Mouse (Mus musculus) adrenal gland, adult 18-20 months (tissue): Measurements from ENCODE around the gene Gm49380. TPM values are rescaled to one million over a fixed set of nuclear protein-coding genes. Genes with fewer than 3 reads are reported as not detected.
A peak's percentile ranks its signal among the peaks of the same experiment; 100 is the strongest.

ENCODE experiments used
- DNase-seq, 2 experiments: peaks; one replicate each; pipeline ENCODE4 v3.0.0; 2021 to 2022; ENCODE audit warnings: low spot score in 2 of 2
- long read RNA-seq, 2 experiments: library from polyadenylated mRNA; stranded (forward); transcript quantifications; one replicate each; pipeline ENCODE4 v2.0.0; 2021
- total RNA-seq, 2 experiments: library from RNA; stranded (reverse); gene quantifications; 1 replicate in 1 of 2; 2 replicates in 1 of 2; pipeline ENCODE4 v1.2.3; 2021

Gene Gm49380
- under 1 TPM; 0.27 to 0.48 TPM for total RNA-seq
- long read RNA-seq, experiment 1, partial matches to known transcripts: 0 of 1 reads
- long read RNA-seq, experiment 1, other reads (novel, unspliced or antisense): 1 of 1 reads
- long read RNA-seq, experiment 2, partial matches to known transcripts: 0 of 6 reads
- long read RNA-seq, experiment 2, other reads (novel, unspliced or antisense): 6 of 6 reads

DNA sequence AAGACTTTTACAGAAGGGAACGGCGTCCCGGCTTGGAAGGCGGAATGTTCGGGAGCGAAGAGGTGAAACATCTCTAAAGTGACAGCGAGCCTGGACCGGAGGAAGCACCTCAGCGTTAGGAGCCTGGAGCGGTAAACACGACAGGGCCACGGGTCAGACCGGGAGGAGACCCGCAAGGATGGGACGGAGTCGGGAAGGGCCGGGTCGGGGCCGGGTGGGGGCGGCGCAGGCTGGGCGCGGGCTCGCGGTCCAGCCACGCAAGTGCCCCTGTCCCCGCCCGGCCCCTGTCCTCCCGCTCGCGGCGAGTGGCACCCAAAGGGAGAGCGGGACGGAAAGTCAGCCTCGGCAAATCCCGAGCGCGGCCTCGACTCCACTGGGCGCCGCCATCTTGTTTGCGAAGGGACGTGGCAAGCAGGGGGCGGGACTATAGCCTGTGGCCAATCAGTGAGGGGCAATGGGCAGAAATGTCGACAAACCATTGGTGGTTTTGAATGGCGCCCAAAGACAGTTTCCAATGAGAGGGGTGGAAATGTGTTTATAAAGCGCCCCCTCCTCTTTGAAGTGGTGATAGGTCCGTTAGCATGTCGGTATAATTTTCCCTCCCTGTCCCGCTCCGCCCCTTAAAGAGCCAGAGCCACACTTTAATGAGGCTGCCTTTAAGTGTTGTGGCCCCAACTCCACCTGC is at the start of gene Gm49380, which contains the start of gene Rnf26:
Gm49380 (minus strand) TSS at position 396 of the 685 bp plus-strand sequence.
Rnf26 (minus strand) TSS at position 413 of the 685 bp plus-strand sequence.
- peak; percentile 88 for DNase-seq

DNA sequence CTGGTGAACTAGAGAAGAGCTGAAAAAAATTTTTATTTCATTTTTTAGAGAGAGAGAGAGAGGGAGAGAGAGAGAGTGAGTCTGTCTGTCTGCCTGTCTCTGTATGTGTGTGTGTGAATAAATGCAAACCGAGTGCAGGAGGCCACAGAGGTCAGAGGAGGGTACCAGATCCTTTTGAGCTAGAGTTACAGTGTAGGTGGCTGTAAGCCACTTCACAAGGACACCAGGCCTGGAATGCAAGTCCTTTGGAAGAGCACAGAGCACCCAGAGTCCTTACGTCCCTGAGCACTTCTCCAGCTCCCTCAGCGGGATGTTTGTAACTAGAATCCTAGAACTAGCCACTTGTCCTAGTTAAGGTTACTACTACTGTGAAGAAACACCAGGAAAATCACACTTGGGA is 46.6 kb upstream of the Gm49380 start:
- DNase-seq: no peak

DNA sequence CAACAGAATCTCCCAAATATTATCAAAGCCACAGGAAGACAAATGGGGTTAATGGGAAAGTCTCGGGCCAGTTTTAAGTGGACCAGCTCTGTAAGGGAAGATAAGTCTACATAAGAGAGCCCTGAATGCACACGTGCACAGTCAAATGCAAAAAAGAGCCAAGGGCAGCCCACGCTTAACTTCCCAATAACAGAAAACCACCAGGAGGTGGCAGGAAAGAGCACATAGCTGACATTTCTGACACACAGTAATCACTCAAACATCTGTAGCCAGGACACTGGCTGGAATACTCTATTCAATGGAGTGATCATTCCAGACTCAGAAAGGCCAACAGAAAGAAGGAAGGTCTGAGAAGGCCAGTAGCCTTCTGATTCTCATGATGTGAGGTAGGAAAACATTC is 34.0 kb upstream of the Gm49380 start:
- no peak for DNase-seq

DNA sequence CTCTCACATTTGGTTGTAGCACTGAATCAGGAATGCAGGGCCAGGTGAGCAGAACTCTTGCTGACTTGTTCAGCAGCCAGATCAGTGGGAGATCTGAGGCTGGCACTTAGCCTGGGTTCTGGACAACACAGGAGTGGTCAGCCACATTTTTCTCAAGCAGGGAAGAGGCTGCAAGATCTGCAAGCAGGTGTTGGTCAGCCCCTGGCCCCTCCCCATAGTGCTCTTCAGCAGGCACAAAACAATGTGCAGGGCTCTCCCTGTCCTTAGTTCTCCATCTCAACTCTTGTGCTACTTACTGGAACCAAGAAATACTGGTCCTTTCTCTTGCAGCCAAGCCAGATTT is 31.4 kb upstream of the Gm49380 start:
- DNase-seq: no peak

DNA sequence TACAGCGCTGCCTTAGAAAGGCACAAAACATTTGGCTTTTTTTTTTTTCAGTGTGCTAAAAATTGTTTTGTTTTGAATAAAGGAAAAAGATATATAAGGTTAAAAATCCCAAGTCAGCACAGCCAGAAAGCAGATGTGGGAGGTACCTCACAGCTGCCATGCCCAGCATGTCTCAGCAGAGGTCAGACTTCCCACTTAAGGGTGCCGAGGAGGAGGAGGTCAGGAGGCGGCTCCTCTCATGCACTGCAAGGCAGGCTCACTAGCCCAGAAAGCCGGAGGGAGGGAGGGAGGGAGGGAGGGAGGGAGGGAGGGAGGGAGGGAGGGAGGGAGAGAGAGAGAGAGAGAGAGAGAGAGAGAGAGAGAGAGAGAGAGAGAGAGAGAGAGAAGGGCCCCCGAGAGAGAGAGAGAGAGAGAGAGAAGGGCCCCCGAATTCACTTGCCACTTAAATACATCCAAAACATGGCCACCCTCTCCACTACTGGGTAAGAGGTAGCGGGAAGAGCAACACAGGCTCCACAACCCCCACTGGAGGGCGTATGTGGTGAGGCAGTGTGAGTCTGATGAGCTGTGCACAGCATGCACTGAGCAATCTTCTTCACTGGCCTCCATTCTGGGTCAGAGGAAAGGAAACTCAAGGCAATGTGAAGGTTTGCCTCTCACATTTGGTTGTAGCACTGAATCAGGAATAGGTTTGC is 30.9 kb upstream of the Gm49380 start:
- no peak for DNase-seq

DNA sequence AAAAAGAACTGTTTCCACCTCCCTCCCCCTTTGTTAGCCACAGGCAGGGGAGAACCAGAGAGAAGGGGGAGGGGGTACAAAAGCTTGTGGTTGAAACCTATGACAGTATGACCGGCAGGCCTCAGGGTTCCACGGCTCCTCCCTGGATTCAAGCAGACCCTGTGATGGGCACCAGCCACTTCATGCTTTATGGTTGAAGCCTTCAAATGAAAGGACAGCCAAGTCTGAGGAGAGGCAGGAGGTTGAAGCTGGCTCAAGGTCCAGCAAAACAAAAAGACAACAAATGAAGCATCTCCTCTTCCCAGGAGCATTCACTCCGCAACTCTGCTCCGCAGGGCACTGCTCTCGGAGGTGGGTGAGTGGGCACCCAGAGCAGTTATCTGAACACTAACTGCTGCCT is 30.1 kb upstream of the Gm49380 start:
- DNase-seq: no peak

DNA sequence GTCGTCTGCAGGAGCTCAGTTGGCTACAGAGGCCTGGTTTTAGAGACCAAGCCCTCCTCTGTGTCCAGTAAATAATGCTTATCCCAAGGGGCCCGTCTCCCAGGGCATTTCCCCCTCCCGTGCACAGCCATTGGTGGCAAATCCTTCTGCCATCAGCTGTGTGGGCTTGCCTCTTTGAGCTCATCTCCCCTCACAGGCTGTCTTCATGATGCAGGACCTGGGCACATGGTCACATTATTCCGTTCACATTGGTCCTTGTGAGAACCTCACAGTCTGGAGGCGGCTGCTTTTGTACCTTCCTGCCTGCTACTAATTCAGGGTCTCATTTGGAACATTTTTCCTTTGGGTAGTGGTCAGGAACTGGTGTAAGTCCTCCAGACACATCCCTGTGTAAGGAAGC is 28.7 kb upstream of the Gm49380 start:
- no peak for DNase-seq

DNA sequence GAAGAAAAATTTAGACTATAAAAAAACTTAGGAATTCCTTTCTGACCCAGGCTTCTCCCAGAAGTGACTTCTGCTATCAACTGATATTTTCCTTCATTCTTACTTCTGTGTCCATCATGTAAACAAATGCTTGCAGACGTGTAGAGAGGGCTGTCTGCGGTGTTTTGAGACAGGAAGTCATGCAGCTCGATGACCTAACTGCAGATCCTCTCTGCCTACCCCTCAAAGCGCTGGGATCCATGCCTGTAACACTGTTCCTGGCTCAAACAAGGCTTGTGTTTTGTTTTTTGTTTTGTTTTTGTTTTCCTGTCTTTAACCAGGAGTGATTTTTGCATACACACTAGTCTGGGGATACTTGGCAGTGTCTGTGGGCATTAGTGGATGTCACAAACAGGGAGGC is 24.5 kb upstream of the Gm49380 start:
- no peak for DNase-seq

DNA sequence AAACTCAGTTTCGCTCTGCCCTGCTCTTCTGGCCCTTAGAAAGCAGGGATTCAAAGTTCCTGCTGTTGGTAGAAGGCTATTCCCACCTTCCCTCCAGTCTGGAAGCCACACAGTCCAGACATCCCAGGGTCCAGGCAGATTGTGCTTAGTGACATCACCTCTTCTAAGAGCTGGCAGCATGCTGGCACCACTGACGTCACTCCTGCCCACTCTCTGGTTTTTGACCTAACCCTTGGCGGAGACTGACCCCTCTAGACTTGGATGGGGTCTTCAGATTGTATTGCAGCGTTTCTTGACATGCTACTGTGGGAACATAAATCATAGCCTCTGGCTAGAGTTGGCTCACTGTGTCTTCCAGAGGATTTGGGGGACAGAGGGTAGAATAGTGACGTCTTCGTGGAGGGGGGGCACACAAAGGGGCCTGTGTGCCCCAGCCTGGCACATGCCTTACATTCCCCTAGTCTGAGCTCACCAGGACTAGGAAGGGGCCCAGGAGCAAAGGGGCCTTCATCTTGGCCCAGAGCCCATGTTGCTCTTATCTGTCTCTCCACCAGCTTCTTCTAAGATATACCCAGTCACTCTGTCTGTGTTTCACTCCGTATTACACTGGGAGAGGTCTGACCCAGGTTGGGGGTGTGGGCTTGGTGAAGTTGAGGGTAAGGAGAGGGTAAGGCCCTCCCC is 22.6 kb upstream of the Gm49380 start:
- no peak for DNase-seq

DNA sequence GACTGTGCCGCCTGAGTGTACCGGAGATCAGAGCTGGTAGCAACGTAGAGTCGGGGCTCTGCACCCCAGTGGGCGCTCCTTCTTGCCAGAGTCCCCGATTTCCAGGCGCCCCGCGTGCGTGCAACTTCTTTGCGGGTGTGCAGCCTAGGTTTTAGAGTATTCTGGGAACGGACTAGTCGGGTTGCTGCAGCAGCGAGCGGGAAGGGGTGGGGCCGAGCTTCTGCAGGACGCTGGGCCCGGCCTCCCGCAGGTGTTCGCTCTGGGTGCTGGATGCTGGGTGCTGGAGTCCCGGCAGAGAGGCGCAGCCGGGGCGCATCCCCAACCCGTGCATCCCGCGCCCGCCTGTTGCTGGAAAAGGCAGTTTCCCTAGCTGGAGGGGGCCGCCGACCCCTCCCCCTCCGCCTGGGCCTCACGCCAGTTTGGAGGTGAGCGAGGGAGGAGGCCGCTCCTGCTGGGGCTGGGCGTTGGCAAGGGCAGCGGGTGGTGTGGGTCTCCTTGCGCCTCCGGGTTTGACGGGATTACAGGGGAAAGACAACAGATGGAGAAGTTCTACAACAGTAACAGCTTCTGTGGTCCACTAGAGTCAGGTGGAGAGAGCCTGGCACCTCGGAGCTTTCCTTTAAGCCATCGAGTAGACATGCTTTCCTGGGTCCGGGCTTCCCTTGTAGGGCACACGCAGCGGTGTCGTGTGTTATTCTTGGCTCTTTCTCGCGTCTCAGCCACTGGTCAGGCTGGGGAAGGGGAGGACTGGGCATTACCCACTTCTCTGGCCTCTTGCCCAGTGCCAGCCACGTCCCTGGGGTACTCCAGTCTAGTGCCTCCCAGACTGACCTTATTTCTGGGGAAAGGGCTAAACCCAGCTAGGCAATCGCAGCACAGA is 21.8 kb upstream of the Gm49380 start:
- peak in 1 of 2 experiments; percentile 64 for DNase-seq

DNA sequence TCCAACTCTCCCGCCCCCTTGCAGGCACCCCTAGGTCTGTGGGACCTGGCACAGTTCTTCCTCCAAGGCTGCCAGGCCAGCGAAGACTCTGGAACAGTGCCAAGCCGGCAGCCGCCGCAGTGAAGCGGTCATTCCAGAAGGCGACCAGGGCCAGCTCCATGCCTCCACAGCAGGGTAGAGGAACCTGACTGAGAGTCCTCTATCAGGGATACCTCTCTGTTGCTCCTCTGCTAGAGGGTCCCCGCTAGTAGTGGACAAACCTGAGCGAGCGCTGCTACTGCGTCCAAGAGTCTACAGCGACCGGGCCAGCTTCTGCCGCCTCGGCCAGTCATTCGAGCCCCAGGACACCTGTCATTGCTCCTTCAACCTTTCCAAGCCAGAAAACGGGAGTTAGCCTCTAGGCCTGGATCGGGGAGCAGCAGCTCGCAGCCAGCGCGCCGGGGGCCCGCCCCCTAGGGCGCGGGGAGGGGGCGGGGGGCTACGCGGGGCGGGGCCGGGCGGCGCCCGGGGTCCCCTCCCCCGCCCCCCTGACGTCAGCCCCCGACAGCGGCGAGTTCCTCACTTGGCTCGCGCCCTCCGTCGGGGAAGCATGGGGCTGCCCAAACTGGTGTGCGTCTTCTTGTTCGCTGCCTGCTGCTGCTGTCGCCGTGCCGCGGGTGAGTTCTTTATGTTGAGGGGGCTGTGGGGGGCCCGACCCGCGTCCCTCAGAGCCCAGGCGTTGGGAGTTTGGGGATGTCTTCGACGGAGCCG is 21.0 kb upstream of the Gm49380 start, which contains the start of gene Mcam:
Mcam (plus strand) TSS at position 369 of the 750 bp plus-strand sequence.
- peak; percentile 72 to 77 for DNase-seq

DNA sequence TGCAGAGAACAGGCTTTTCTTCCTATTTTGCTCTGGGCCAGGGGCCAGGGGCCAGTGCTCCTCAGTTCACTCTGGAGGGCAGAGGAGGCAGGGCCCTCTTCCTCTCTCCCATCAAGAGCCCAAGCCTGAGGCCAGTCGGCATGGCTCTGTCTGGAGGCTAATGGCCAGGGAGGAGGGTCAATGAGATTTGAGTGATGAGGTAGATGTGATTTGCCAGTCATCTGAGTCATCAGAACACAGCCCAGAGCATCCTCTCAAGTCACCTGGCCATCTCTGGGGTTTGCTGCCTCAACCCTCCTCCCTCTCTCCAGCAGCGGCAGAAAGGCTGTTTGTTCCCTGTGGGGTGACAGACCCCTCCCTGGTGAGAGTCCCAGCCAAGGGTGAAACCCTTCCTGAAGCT is 20.0 kb upstream of the Gm49380 start:
- DNase-seq: no peak

DNA sequence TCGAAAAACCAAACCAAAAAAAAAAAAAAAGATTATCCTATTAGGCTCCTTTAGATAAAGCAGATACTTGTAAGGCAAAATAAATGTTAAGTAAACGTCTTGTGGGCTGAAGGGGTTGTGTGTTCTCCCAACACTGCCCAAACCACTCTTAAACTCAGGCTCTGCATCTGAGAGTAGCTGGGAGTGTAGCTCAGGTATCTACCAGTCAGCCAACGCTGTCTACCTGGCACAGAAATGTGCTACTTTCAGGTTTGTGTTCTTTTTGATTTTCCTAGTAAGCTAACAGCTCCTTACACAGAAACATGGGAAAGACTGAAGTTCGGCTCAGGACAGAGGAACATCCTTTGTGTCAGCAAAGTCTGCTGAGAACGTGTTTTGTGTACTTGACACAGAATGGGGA is 18.9 kb upstream of the Gm49380 start:
- no peak for DNase-seq

DNA sequence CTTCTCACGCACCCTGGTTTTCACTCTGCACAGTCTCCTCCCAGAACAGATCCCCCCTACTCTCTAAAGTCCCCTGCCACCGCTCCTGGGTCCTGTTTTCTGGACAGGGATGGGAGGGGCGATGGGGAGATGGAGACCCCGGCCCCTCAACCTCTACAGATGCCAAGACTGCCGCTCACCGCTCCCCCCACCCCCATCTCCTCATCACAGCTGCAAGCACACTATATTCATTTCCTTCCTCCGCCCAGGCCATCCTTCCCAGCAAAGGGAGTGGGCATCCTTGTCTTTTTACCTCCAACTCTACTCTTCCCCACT is 17.9 kb upstream of the Gm49380 start:
- no peak for DNase-seq

DNA sequence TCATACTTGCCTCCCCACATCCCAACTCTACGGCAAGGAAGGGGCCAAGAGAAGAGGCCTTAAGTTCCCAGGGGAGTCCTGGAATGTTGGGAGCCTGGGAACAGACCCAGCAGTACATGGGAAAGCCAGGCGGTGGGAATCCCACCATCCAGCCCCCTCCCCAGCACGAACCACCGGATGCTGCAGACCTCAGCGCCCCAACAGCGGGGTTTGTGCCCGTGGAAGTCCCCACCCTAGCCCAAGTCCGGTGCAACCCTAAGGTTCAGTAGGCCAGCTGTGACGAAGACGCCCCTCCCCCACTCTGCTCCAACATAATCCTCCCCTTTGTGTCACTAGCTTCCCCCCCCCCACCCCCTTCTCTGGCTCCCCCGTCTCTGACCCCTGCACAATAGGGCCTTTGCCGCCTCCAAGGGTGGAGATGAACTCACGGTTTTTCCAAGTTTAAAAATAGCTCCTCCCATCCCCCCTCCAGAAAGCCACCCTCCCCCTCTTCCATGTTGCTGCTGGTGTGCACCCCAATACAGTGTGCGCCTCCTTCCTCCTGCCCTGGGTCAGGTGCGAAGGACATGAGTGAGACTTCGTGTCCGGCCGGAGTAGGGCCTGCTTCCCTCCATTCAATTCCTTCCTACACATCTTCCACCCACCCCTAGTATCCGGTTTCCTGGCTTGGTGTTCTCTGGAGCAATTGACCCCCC is 17.4 kb upstream of the Gm49380 start:
- no peak for DNase-seq

DNA sequence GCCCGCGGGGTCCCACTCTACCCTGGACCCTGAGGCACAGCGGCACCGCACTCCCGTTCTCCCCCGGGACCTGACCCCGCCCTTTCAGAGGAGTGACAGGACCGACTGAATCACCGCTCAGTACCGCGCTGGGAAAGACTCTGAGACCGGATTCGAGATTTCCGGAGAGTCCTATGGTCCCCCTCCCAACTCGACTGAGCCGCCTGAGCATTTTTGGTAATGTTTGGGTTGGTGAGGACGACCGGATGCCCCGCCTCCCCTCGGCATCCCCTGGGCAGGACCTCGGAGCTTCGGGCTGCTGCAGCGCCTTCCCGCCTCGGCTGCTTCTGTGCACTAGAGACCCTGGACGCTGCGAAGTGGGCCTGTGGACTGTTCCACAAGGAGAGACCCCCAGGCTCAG is 16.7 kb upstream of the Gm49380 start:
- DNase-seq: peak; percentile 58 to 69

DNA sequence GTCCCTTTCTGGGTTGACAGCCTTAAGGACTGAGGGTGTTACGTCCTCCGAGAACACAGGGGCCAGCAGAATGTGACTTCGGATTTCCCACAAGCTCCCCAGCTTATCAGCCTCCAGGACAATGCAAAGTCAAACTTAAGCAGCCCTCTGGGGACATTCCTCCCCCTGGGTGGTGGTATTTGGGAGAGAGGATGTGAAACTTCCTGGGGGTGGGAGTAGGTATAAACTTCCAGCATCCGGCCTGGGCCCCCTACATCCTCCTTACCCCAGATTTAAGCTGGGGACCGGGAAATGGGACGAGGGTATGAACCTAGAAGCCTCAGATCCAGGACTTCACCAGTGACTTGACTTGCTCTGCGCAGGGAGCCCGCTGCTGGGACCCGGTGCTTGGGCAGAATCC is 16.3 kb upstream of the Gm49380 start:
- no peak for DNase-seq

DNA sequence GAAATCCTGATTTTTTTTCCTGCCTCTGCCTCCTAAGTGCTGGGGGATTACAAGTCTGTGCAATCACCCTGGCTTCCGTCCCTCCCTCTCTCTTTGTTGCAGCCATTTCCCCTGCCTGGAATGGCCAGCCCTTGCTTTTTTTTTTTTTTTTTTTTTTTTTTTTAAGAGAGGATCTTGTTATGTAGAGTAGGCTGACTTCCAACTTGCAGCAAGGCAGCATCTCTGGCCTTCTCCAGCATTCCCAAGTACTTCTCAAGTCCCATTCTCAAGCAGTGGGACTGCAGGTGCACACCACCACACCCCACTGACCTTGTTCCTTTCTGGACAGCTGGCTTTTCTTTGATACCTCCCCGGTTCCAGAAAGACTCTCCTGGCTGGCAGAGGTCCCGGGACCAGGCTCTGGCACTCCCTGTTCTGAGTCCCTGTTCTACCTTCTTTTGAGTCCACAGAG is 14.1 kb upstream of the Gm49380 start:
- DNase-seq: no peak

DNA sequence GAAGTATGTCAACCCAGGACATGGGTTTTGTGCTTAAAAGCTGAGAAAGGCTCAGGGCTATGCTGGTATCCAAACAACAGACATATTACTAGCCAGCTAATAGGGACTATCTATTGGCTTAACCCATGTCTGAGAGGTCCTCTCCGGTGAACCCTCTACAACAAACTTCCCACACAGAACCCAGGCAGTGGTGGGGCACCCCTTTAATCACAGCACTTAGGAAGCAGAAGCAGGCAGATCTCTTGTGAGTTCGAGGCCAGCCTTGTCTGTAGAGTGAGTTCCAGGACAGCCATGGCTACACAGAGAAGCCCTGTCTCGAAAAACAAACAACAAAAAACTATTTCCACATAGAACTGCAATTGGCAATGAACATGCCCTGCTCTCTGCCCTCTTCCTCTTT is 13.4 kb upstream of the Gm49380 start:
- DNase-seq: no peak
